Mouse (Mus musculus) heart, postnatal 0 days (tissue): ENCODE measurements at regions not wholly inside any gene's neighbourhood (a gene's known extent, or its start where the extent isn't known, plus 50 kb on each side); places are given as distances from the start of the nearest gene placed in this dataset.

Experiments
- CTCF ChIP-seq: IDR thresholded peaks from 2 replicates; pipeline ENCODE4 v1.5.1; 2016; ENCODE audit warnings: antibody characterized with exemption, control low read depth, low read depth
- EP300 ChIP-seq: IDR thresholded peaks from 2 replicates; pipeline ENCODE4 v1.6.1; 2016; ENCODE audit warnings: antibody characterized with exemption, low read depth

DNA sequence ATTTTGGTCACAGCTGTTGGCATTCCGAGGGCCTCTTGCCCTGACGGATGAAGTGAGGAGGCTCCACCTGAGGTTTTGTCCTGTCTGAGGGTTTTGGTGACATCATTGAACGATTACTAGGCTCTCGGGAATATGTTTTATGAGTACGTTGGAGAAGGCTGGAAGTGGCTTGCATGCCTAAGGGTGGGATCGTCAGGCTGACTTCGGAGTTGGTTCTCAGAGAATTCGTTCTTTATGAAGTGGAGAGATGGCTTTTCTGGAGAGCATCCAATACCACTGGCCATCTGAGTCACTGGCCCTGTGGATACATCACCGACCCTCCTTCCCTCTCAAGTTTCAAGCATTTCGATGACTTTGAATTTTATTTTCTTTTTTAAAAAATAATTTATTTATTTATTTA, 172.0 kb downstream of the Slc38a4 start:
- TF ChIP-seq EP300 (no peak), CTCF (no peak)
